Mouse (Mus musculus) E14TG2a.4 (cell line): Measurements from ENCODE around the gene Ntn5.

Experiments used
- H3K27me3 ChIP-seq: 2 replicates; pipeline ENCODE4 v1.6.1; 2014; ENCODE audit warnings: low read length, control low read depth; ENCODE audit not compliant: insufficient read depth
- H3K36me3 ChIP-seq: 2 replicates; pipeline ENCODE4 v1.6.1; 2014; ENCODE audit warnings: low read length, control low read depth; ENCODE audit not compliant: insufficient read depth
- H3K4me1 ChIP-seq: replicated peaks from 2 replicates; pipeline ENCODE4 v1.6.1; 2014; ENCODE audit warnings: low read depth, low read length, control low read depth
- H3K4me3 ChIP-seq: replicated peaks from 2 replicates; pipeline ENCODE4 v1.5.1; 2014; ENCODE audit warnings: mild to moderate bottlenecking, low read length
- H3K9me3 ChIP-seq: 2 replicates; pipeline ENCODE4 v1.6.1; 2014; ENCODE audit warnings: low read length, control low read depth
- CTCF ChIP-seq: conservative IDR thresholded peaks from 2 replicates; pipeline ENCODE4 v1.5.1; 2014; ENCODE audit warnings: low read length
- NANOG ChIP-seq: IDR thresholded peaks from 2 replicates; pipeline ENCODE4 v1.6.1; 2014; ENCODE audit warnings: borderline replicate concordance, low read length, mixed read lengths
- POU5F1 ChIP-seq: IDR thresholded peaks from 2 replicates; pipeline ENCODE4 v1.6.1; 2014; ENCODE audit warnings: low read length, borderline replicate concordance

Ntn5 gene

GRCm38 (mm10) chr7:45716460-45716857 lies 32.6 kb downstream of the Ntn5 start:
- H3K4me1 ChIP-seq, result peaks cover 71% of the 10 kb centered on the region
- H3K9me3 ChIP-seq, result no peaks in the 10 kb centered on the region
- peaks cover 69% of the 10 kb centered on the region for H3K36me3 ChIP-seq
- H3K27me3 ChIP-seq, result no peaks in the 10 kb centered on the region
- TF ChIP-seq POU5F1, result no peak
- TF ChIP-seq CTCF, result no peak
- TF ChIP-seq NANOG, result no peak
- H3K4me3 ChIP-seq, result peak overlapping the region; percentile 85; the same call in 1 of the 2 replicates

GRCm38 (mm10) chr7:45716952-45717917 lies 33.4 kb downstream of the Ntn5 start:
- no peak for TF ChIP-seq POU5F1
- Histone ChIP-seq H3K36me3 (peaks cover 69% of the 10 kb centered on the region), H3K4me1 (peaks cover 71% of the 10 kb centered on the region), H3K27me3 (no peaks in the 10 kb centered on the region), H3K9me3 (no peaks in the 10 kb centered on the region), H3K4me3 (peak overlapping the region; percentile 99)

GRCm38 (mm10) chr7:45717918-45718297 lies 34.1 kb downstream of the Ntn5 start, which contains the start of gene Sphk2:
TSS of gene Sphk2 (minus strand) at chr7:45718002.
- peak within 1 kb of the TSS; percentile 99 for H3K4me3 ChIP-seq
- H3K36me3 ChIP-seq, result peaks cover 69% of the 10 kb centered on the region
- no peaks in the 10 kb centered on the region for H3K27me3 ChIP-seq
- H3K9me3 ChIP-seq, result no peaks in the 10 kb centered on the region
- peaks cover 71% of the 10 kb centered on the region for H3K4me1 ChIP-seq
- no peak for TF ChIP-seq CTCF
- no peak for TF ChIP-seq NANOG
- no peak for TF ChIP-seq POU5F1

- Histone ChIP-seq H3K27me3 (no peaks in the 10 kb centered on the region), H3K36me3 (peaks cover 69% of the 10 kb centered on the region), H3K4me3 (peak overlapping the region; percentile 99), H3K9me3 (no peaks in the 10 kb centered on the region), H3K4me1 (peaks cover 68% of the 10 kb centered on the region)
- TF ChIP-seq NANOG (no peak), POU5F1 (no peak), CTCF (no peak)
Observed at GRCm38 (mm10) chr7:45718331-45718730, 34.5 kb downstream of the Ntn5 start.

- Histone ChIP-seq H3K4me3 (peak overlapping the region; percentile 99), H3K4me1 (peaks cover 66% of the 10 kb centered on the region), H3K36me3 (peaks cover 69% of the 10 kb centered on the region), H3K9me3 (no peaks in the 10 kb centered on the region), H3K27me3 (no peaks in the 10 kb centered on the region)
- TF ChIP-seq CTCF (no peak), POU5F1 (no peak), NANOG (no peak)
Observed at GRCm38 (mm10) chr7:45719180-45719579, 35.4 kb downstream of the Ntn5 start.

- TF ChIP-seq NANOG (no peak), POU5F1 (no peak), CTCF (no peak)
- no peaks in the 10 kb centered on the region for H3K27me3 ChIP-seq
- H3K9me3 ChIP-seq, result no peaks in the 10 kb centered on the region
- H3K36me3 ChIP-seq, result peaks cover 75% of the 10 kb centered on the region
- peak overlapping the region; percentile 99 for H3K4me3 ChIP-seq
- H3K4me1 ChIP-seq, result peaks cover 67% of the 10 kb centered on the region
Observed at GRCm38 (mm10) chr7:45719738-45720412, 36.1 kb downstream of the Ntn5 start.

GRCm38 (mm10) chr7:45720413-45721233 lies 36.8 kb downstream of the Ntn5 start, which contains the start of gene Fam83e:
TSS of gene Fam83e (plus strand) at chr7:45721212.
- peaks cover 71% of the 10 kb centered on the region for H3K4me1 ChIP-seq
- peak; percentile 34; the same call in 1 of the 2 replicates for TF ChIP-seq CTCF
- TF ChIP-seq NANOG, result no peak
- H3K27me3 ChIP-seq, result no peaks in the 10 kb centered on the region
- peak within 1 kb of the TSS; percentile 99 for H3K4me3 ChIP-seq
- no peaks in the 10 kb centered on the region for H3K9me3 ChIP-seq
- peaks cover 82% of the 10 kb centered on the region for H3K36me3 ChIP-seq

GRCm38 (mm10) chr7:45721234-45721571 lies 37.4 kb downstream of the Ntn5 start:
- Histone ChIP-seq H3K9me3 (no peaks in the 10 kb centered on the region), H3K4me1 (peaks cover 70% of the 10 kb centered on the region), H3K36me3 (peaks cover 85% of the 10 kb centered on the region), H3K27me3 (no peaks in the 10 kb centered on the region), H3K4me3 (peak overlapping the region; percentile 99)
- TF ChIP-seq NANOG (no peak), POU5F1 (no peak), CTCF (no peak)
